Mouse (Mus musculus): ENCODE data around the gene Ppp1r10.

- TF ChIP-seq CTCF (conservative IDR thresholded peaks at IDR 0.05; ENCODE audit: insufficient read depth, insufficient read length, low read depth, low read length) (no peak), POLR2A (IDR thresholded peaks at IDR 0.05; ENCODE audit: low read depth, low read length) (no peak)
These were observed 12.3 kb upstream of the Ppp1r10 start for GRCm38 (mm10) chr17:35903992-35904355.

Measured in kidney, adult 2 months (tissue).